Mouse (Mus musculus): Measurements from ENCODE around the gene Btg1.

Btg1 gene

GRCm38 (mm10) chr10:96616709-96617116, at the start of gene Btg1:
Btg1 (plus strand) TSS chr10:96617006.
- peak; percentile 100 for DNase-seq

GRCm38 (mm10) chr10:96569469-96569868, 47.3 kb upstream of the Btg1 start:
- DNase-seq, result no peak

- DNase-seq, result no peak
Measured at GRCm38 (mm10) chr10:96571176-96571575, 45.6 kb upstream of the Btg1 start.

- DNase-seq, result no peak
Measured at GRCm38 (mm10) chr10:96574786-96575185, 42.0 kb upstream of the Btg1 start.

GRCm38 (mm10) chr10:96575338-96575737, 41.5 kb upstream of the Btg1 start:
- DNase-seq, result no peak

GRCm38 (mm10) chr10:96578924-96579323, 37.9 kb upstream of the Btg1 start:
- DNase-seq, result no peak

- no peak for DNase-seq
Measured at GRCm38 (mm10) chr10:96579436-96579835, 37.4 kb upstream of the Btg1 start.

GRCm38 (mm10) chr10:96580246-96580645, 36.6 kb upstream of the Btg1 start:
- DNase-seq, result no peak

GRCm38 (mm10) chr10:96581232-96581631, 35.6 kb upstream of the Btg1 start:
- no peak for DNase-seq

- no peak for DNase-seq
Measured at GRCm38 (mm10) chr10:96586191-96586880, 30.5 kb upstream of the Btg1 start.

- DNase-seq, result no peak
Measured at GRCm38 (mm10) chr10:96586881-96587217, 30.0 kb upstream of the Btg1 start.

GRCm38 (mm10) chr10:96588233-96588632, 28.6 kb upstream of the Btg1 start:
- no peak for DNase-seq

GRCm38 (mm10) chr10:96589781-96590180, 27.0 kb upstream of the Btg1 start:
- no peak for DNase-seq

- no peak for DNase-seq
Measured at GRCm38 (mm10) chr10:96592089-96592488, 24.7 kb upstream of the Btg1 start.

GRCm38 (mm10) chr10:96595435-96596132, 21.2 kb upstream of the Btg1 start:
- no peak for DNase-seq

- DNase-seq, result no peak
Measured at GRCm38 (mm10) chr10:96596411-96596810, 20.4 kb upstream of the Btg1 start.

GRCm38 (mm10) chr10:96599641-96600040, 17.2 kb upstream of the Btg1 start:
- DNase-seq, result no peak

- no peak for DNase-seq
Measured at GRCm38 (mm10) chr10:96601670-96602069, 15.1 kb upstream of the Btg1 start.

GRCm38 (mm10) chr10:96602339-96602738, 14.5 kb upstream of the Btg1 start:
- DNase-seq, result no peak

- DNase-seq, result no peak
Measured at GRCm38 (mm10) chr10:96605168-96605567, 11.6 kb upstream of the Btg1 start.

GRCm38 (mm10) chr10:96605856-96606255, 10.9 kb upstream of the Btg1 start:
- no peak for DNase-seq

GRCm38 (mm10) chr10:96607617-96608185, 9.1 kb upstream of the Btg1 start:
- no peak for DNase-seq

GRCm38 (mm10) chr10:96609356-96610345, 7.2 kb upstream of the Btg1 start:
- DNase-seq, result no peak

Data from cerebellum, adult 8-10 months (tissue).